Mouse (Mus musculus): ENCODE data around the gene Zfp1.

The Zfp1 gene

DNA sequence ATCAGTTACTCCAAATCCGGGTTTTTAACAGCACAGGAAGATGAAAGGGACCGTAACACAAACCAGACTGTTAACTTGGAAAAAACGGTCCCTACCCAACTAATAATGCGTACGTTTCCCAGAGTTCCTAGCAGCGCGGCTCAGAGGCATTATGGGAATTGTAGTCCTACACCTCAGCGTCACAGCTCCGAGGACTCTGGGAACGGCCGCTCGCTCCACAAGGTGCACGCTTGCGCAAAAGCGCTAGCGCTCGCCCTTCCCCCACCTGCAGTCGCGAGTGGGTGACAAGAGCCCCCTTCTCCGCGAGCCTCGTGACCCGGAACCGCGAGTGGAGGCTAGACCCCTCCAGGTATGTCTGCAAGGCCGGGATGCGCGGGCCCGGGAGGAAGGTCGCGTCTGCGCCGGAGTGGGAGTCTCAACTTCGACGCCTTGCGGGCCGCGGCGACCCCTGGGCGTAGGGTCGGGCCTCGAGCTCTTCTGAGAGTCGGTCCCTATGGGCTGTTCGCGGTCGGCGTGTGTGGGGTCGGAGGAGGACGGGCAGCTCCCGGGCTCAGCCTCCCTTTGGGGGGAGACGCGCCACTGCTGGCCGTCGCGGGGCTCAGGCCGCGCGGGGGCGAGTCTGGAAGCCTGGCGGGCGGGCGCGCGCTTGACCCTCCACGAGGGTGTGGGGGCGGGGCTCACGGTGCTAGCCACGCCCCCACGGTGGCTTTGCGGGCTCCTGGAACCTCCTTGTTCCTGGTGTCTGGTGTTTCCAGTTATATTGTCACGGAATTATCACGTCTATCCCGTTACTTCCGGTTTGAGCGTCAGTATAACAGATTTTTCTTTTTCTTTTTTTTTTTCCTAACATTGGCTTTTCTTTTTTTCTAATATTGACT is at the start of gene Zfp1:
Gene Zfp1 (plus strand): TSS at position 138 of the 878 bp plus-strand sequence.
- peak; percentile 97 for DNase-seq (ENCODE audit: low read depth, low spot score)

- DNase-seq (ENCODE audit: low read depth, low spot score): peak; percentile 63
Observed at GRCm38 (mm10) chr8:111594044-111594840, 49.0 kb upstream of the Zfp1 start.

- DNase-seq (ENCODE audit: low read depth, low spot score): no peak
Observed at GRCm38 (mm10) chr8:111594951-111595350, 48.2 kb upstream of the Zfp1 start.

DNA sequence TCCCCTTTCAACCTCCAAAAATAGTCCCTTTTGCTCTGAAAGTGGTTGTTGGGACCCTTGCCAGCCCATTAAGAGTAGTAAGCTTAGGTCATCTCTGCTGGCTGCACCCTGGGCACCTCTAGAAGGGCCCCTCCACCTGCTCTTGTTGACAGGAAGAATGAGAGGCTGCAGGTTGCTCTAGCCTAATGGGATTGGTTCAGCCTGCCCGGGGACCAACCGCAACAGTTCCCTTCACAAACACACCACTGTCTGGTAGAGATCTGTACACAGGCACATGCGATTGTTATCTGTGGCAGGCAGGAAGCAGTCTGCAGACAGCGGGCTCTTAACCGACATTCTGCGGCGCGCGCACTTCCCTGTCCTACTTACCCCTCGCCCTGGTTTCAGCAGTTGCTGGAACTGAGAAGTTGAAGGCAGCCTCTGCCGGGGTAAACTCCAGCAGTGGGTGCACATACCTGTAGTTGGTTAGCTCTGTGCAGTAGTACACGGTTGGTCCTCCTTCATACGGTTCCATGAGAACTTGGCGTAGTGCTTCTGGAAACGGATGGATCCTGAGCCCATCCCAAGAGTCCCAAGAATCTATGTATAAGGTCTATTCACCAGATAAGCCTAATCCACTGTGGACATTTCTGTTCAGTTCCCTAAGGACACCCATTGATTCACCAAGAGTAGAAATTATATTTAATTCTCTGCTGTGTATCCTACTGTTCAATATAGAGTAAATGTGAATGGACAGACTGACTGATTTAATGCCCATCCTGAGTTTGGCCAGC is 47.3 kb upstream of the Zfp1 start:
- peak; percentile 94 for DNase-seq (ENCODE audit: low read depth, low spot score)

- DNase-seq (ENCODE audit: low read depth, low spot score): peak; percentile 42
Observed at GRCm38 (mm10) chr8:111596485-111596821, 46.7 kb upstream of the Zfp1 start.

DNA sequence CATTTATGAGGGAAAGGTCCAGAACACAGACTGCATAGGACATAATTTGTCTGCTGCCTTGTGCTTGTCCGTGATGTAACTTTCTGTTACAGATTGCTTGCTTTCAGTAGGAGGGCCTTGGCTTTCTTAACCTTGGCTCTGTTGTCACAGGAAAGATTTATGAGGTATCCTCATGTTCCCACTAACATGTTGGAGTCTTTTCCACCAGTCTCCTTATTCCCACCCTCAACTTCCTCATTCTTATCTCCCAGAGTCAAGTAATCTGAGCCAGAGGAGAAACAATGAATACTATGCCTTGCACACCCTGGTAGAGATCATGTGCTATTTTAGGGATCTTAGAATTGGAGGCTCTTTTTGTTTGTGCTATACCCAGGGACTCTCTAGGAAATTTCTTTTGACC is 45.9 kb upstream of the Zfp1 start:
- DNase-seq (ENCODE audit: low read depth, low spot score): no peak

GRCm38 (mm10) chr8:111599707-111600444 is 43.3 kb upstream of the Zfp1 start:
- peak; percentile 33 for DNase-seq (ENCODE audit: low read depth, low spot score)

DNA sequence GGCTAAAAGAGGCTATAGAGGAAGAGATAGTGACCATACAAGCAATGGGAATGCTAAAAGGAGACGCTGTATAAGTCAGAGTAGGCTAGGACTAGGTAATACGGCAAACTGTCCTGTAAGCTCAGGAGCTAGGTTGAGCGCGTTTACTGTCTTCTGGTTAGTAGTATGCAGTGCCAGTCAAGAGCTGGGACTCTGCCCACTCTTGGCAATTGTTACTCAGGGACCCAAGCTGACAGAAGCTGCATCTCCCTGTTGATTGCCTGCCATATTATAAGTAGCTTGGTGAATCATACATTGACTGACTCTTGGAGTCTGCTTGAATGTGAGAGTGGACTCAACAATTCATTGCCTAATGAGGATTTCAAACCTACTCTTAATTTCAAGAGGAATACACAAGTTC is 41.2 kb upstream of the Zfp1 start:
- no peak for DNase-seq (ENCODE audit: low read depth, low spot score)

GRCm38 (mm10) chr8:111604986-111605385 is 38.2 kb upstream of the Zfp1 start:
- DNase-seq (ENCODE audit: low read depth, low spot score): no peak

GRCm38 (mm10) chr8:111606961-111607360 is 36.2 kb upstream of the Zfp1 start:
- no peak for DNase-seq (ENCODE audit: low read depth, low spot score)

DNA sequence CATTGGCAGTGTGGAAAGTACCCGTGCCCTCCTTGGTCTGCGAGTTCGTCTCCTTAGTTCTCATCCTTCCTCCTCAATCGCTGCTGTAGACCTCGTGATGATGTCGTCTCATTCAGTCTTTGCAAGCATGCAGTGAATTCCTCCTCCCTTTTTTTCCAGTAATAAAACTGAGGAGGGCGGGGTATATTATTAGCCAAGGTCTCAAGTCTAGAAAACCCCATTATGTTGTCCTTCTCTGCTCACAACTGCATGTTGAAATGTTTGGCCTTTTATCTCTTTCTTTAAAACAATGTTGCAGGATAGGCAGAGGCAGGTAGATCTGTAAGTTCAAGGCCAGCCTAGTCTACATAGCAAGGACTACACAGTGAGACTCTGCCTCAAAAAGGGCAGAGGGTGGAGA is 35.8 kb upstream of the Zfp1 start:
- no peak for DNase-seq (ENCODE audit: low read depth, low spot score)

DNA sequence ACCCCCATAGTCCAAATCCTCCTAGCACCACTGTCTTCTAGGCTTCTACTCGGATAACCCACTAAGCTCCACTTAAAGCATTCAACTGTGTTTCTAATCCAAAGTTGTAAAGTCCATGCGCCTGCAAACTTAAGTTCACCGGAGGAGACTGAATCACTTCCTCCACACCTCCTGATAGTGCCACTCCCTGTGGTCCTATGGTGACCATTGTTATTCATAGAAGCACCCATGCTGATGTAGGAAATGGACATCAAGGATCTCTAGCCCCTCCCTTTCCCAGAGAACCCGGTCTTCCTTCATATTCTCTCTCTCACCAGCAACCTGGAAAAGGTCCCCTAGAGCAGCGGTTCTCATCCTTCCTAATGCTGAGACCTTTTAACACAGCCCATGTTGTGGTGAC is 30.0 kb upstream of the Zfp1 start:
- no peak for DNase-seq (ENCODE audit: low read depth, low spot score)

GRCm38 (mm10) chr8:111614786-111615701 is 28.2 kb upstream of the Zfp1 start:
- DNase-seq (ENCODE audit: low read depth, low spot score): no peak

DNA sequence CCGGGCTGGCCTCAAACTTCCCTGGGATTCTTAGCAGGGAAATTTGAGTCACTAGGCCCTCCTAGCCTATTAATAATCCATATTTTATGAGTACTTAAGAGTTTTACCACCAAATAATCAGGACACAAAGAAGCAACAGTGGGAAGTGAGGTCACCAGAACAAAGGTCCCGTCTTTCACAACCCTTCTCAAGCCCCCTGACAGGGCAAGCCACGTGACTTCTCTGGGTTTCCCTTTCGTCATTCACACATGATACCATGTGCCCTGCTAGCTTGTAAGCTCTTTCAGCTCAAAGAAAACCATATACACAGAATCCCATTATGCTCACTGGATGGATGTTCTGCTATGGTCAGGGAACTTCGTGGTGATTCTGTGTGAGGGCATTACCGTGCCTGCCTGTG is 25.4 kb upstream of the Zfp1 start:
- no peak for DNase-seq (ENCODE audit: low read depth, low spot score)

DNA sequence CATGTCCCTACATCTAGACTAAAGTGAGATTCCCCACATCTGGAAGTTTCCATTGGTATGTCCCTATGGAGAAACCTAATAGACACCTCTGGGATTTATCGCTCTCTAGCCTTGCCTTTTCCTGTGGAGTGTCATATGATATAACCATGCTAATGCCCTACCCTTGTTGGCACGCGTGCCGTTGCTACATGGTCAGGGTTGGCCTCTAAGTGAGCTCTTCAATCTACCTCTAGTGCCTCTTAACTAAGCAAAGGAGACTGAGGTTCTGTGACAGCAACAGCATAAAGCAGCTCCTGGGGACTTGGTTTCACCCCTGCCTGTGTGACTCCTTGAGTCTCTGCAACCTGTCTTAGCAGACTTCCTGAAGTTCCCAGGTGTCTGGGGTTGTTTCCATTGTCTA is 24.9 kb upstream of the Zfp1 start:
- DNase-seq (ENCODE audit: low read depth, low spot score): no peak

GRCm38 (mm10) chr8:111619936-111620335 is 23.3 kb upstream of the Zfp1 start:
- DNase-seq (ENCODE audit: low read depth, low spot score): no peak

- no peak for DNase-seq (ENCODE audit: low read depth, low spot score)
Observed at GRCm38 (mm10) chr8:111622104-111622503, 21.1 kb upstream of the Zfp1 start.

GRCm38 (mm10) chr8:111622553-111622952 is 20.6 kb upstream of the Zfp1 start:
- no peak for DNase-seq (ENCODE audit: low read depth, low spot score)

DNA sequence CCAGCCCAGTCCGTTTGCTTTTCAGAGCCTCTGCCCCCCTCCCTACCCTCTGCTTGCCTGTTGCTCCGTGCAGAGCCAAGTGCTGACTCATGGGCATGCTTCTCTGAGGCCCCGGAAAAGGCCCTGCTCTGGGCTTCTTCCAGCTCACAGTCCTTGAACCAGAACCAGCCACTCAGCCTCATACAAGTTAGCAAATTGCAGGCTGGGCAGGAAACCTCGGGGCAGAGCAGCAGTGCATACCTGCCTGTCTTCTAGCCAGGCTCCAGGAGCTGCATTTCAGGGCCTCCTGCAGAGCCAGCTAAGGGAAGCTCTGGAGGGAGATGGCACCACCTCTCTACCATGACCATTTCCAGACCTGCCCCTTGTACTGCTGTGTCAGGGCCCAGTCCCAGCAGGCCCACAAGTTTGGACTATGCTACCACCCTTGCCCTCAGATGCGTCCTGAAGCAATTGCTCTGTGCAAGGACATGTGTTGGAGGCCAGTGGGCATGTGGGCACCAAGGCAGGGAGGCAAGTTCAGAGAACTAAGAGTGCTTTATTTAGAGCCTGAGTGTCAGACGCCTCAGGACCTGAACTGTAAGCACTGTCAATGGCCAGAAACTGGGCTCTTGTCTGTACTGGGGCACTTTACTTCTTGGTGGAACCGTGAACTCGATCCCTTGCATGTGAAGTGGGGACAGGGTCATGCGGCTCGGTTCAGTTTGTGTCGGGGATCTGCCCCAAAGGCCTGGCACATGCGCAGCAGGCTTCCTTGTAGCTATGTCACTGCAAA is 18.9 kb upstream of the Zfp1 start:
- no peak for DNase-seq (ENCODE audit: low read depth, low spot score)

DNA sequence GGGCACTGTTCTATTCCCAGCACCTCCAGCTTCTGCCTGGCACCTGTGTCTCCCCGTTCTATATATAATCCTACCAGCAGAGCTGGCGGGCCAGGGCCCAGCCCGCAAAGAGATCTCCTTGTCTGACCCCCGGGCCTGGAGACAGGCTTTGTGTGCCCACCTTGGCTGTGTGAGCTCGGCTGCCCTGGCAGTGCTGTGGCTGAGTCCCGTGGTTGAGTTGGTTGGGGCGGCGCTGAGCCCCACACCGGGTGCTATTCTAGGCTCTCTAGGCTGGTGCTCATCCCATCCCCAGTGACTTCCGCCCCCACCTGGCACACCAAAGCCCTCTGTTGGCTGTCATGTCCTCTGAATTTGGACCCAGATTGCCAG is 18.4 kb upstream of the Zfp1 start:
- no peak for DNase-seq (ENCODE audit: low read depth, low spot score)

Measured in CD4-positive helper T cell, adult 2 months (primary cell).